Mouse (Mus musculus) megakaryocyte, adult 5-6 weeks (primary cell): ENCODE measurements around the gene Esr2. TPM values are rescaled to one million over a fixed set of nuclear protein-coding genes. Genes with fewer than 3 reads are reported as not detected.

Experiments used
- ATAC-seq: 2 replicates; pipeline ENCODE4 v1.8.0; 2016; ENCODE audit warnings: mild to moderate bottlenecking, inconsistent platforms; ENCODE audit not compliant: poor library complexity, severe bottlenecking
- total RNA-seq, 2 experiments: library from RNA; stranded (forward) in 1 of 2; stranded (reverse) in 1 of 2; fragments of 153-499, 151-499 nt in 1 of 2; fragments of 221-1000, 200-1000 nt in 1 of 2; gene quantifications; 2 replicates each; pipeline versions ENCODE4 v1.2.3 to v1.2.4; 2015 to 2017

Esr2 gene
- total RNA-seq, 2 experiments from 2014 or later, result not detected

DNA sequence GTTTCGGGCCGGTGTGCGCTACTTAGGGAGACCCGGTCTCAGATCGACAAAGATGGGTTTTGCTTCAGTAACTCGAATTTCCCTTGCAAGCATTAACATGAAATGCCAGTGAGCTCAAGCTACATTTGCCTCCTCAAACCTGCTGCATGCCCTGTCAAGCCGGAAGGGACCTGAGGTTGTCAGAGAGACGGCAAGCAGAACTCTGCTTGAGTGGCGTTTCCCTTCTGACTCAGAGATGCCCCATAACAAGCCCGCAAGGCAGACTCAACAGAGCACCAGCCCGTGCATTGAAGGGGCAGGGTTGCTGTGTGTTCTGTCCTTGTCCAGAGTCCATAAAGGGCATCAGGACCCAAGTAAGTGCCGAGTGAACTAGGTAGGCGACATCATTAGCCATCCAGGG is 90.0 kb downstream of the Esr2 start:
- peak; percentile 54; the same call in 1 of the 2 replicates for ATAC-seq

DNA sequence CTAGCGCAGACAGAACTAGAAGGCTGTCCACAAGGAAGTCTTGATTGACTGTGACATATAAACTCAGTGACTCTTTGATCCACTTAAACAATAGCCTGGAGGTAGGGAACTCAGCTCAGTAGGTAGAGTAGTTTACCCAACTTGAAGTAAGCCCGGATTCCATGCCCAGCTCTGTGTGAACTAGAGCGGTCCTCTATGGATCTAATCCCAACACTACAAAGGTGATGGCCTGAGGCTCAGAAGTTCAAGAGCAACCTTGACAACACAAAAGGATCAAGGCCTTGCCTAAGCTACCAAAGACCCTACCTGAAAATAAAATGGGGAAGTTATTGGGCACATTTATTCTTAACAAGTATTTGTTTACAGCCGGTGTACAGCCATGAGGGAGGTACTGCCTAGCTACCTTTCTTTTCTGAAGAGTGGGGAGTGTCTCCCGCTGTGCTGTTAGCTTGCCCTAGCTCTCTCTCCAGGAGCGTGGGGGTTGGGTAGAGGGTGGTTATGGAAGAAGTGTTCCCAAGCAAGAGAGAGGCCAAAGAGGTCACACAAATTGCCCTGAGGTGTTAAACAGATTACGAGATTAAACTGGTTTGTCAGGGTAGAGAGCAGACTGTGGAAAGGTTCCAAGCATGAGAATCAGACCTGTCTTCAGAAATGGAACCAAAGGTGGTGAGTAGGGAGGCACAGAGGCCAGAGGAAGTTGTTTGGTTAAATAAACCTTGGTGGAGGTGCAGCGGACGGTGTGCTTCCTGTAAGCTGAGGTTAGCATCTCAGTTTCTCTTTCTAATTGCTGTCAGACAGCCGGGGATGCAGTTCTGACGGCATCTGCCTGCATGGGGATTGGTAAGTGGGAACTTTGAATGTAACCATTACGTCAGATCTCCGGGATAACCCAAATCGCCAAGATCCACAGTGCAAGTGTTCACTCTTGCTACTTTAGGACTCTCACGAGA is 90.8 kb downstream of the Esr2 start:
- peak; percentile 70 for ATAC-seq

DNA sequence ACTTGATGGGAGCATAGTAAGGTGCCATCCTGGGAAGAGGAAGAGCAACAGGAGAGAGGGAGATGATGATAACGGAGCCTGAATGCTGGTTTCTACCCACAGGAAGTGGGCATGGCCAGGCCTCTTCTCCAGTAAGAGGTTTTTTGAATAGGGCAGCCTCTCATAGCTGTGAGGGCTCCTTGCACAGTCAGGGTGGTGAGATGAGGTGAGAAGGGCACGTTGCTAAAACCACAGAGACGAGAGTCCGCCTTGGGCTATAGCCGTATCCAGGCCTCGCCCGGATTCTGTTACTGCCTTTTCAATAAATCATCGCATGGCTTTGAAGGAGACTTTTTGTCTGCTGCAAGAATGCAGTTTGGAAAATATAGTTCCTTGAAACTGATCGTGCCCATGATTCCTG is 92.0 kb downstream of the Esr2 start:
- peak; percentile 66; the same call in 1 of the 2 replicates for ATAC-seq

DNA sequence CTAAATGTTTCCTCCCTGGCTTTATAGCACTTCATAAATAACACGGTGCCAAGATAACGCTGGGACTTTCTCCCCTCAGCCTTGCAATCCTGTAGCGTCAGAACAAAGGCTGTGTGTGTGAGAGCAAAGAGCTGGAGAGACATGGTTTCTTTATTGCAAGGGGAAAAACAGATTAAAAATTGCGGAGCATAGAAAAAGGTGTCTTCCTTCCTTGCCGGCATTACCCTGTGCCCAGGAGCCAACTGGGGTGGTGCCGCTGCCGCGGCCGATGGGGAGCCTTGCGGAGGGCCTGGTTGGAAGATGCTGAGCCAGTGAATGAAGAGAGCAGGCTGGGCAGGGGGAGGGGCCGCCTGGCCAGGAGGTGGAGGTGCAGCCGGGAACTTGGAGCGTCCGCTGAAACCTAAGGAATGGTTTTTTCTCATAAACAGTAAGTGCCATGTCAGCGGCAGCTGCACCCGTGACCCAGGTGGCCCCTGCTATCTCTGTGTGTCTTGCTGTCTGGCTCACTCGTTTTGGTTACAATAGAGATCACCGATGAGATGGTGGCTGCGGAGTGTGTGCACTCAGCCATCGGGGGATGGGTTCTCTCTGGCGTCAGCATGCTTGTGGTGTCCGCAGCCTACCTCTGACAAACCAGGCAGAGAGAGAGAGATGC is 95.4 kb downstream of the Esr2 start:
- ATAC-seq, result no peak

DNA sequence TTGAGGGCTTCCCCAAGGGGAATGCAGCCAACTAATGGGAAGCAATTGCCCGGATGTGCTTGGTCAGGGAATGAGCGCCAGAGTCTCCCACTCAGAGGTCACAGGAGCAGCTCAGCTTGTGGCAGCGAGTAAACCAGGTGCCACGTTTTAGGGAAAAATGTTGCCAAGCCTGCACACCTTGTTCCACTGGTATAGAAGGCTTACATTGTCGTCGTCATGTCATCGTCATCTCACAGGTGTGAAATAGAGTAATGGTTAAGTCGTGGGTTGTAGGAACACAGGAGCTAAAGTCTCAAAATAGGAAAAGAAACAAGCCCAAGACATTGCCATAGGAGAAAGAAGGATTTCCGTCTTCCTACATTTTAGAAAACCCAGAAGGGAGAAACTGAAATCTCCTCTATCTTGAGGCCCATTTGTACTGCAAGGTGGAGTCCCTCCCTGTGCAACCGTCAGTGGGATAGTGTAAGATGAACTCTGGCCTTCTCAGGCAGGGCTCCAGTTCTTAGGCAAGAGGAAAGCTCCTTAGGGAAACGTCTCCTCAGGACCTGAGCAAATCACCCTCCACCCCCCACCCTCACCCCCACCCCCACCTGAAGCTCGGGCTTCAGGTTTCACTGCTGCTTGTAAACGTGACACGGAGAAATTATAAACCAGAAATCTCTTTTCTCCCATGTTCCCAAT is 96.0 kb downstream of the Esr2 start:
- no peak for ATAC-seq

DNA sequence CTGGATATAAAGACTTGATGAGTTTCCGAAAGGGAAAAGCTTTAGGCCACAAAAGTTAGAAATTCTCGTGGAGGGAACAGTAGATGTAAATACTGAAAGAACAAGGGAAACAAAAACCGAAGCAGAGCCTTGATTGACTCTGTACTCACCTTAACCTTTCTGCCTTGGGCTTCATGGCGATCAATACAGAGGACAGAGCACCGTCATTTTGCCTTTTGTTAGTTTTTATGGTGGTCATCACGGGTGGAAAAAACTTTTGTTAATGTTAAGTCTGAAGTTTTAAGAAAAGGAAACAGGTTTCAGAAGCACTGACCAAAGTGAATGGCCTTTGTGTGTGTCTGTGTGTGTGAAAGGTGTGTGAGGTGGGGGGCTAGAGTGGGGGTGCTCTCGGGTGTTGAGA is 103.1 kb downstream of the Esr2 start:
- no peak for ATAC-seq

DNA sequence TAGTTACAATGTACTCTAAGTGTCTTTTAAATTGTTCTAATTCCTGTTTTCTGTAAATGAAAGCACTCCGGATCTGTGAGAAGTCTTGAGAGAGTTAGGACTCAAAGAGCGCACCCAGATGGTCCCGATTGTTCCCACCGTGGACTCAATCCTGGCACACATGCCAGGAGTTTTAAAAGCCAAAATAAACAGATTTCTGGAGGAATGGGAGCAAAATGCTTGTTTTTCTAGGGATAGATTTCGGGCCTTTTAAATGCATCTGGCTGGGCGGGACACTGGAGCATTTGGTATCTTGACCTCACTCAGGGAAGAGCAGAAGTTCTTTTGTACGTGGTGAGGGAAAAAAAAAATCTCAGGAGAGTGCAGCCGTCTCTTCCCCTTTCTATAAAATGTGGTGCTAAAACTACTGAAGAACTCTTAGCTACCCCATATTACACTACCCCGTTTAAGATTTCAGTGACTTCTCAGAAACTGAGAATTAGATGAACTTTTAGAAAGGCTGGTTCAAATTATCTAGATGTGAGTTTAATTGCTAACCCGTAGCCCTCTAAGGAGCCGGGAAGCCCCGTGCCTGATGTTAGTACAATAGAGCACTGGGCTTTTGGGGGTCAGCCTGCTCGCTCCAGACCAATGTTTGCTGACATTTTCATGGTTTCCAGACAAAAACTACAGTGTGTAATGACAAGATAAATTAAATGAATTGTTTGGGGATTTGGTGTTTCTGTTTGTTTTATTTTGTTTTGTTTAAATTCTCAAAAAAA is 103.8 kb downstream of the Esr2 start:
- ATAC-seq, result no peak

DNA sequence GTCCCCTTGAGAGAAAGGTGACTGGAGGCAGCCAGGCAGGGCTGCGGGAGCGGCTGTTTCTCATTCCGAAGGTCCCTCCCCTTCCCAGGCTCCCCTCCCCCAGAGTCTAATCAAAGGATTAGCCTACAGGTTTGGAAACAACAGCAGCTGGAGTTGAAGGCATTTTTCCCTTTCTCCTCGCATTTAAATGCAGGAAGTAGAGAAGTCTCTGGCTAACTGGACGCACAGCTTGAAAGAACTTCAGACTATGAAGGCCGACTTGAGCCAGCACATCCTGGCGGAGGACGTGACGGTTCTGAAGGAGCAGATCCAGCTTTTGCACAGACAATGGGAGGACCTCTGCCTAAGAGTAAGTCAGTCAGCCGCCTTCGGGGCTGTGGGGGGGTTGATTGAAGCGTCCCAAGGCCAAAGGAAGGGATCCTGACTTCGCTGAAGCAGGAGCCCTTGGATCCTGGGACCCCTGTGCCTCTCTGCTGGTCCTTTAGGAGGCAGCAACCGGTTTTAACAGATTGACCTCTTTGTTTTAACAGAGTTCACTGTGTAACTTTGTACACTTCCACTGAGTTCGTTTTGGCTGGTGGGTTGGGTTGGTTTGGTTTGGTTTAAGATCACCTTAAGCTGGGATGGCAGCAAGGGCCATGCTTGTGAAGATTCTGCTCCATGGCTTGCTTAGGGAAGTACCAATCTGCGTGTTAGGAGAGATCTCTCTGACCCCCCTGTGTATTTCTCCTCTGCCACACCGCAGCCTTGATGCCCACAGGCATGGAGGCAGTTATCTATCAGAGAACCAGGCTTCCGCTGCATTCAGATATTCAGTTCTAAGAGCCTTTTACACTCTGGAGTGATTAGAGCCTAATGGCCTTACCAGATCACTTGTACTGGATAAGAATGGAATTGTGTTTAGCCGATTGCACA is 104.9 kb downstream of the Esr2 start:
- ATAC-seq, result no peak

Other genes with a start within 250 kb of the Esr2 start
- not detected in 2 replicates for gene Tex21, start 69.5 kb upstream of the Esr2 start, total RNA-seq (2015)
- gene Tex21, start 69.5 kb upstream of the Esr2 start, total RNA-seq (2017), result not detected in 2 replicates
- gene Mthfd1, start 78.0 kb upstream of the Esr2 start, total RNA-seq (2015), result 18.4 and 22.9 TPM in 2 replicates
- gene Mthfd1, start 78.0 kb upstream of the Esr2 start, total RNA-seq (2017), result 32.6 and 33.4 TPM in 2 replicates
- not detected in 2 replicates for gene Akap5, start 147.6 kb upstream of the Esr2 start, total RNA-seq (2015)
- 0.08 and 0.15 TPM in 2 replicates for gene Akap5, start 147.6 kb upstream of the Esr2 start, total RNA-seq (2017)
- 11.9 and 13.5 TPM in 2 replicates for gene Zbtb25, start 192.3 kb upstream of the Esr2 start, total RNA-seq (2015)
- gene Zbtb25, start 192.3 kb upstream of the Esr2 start, total RNA-seq (2017), result 7.2 and 9.2 TPM in 2 replicates
- gene Zbtb1, start 193.0 kb upstream of the Esr2 start, total RNA-seq (2015), result 8.9 and 11.7 TPM in 2 replicates
- 9.1 and 10.1 TPM in 2 replicates for gene Zbtb1, start 193.0 kb upstream of the Esr2 start, total RNA-seq (2017)
- 1.3 and 2.2 TPM in 2 replicates for gene Hspa2, start 226.9 kb upstream of the Esr2 start, total RNA-seq (2015)
- gene Hspa2, start 226.9 kb upstream of the Esr2 start, total RNA-seq (2017), result 4.8 and 6.7 TPM in 2 replicates
- 0.58 TPM in 1 of 2 replicates, not detected in the other for gene Ppp1r36, start 240.3 kb upstream of the Esr2 start, total RNA-seq (2015)
- 0.18 TPM in 1 of 2 replicates, not detected in the other for gene Ppp1r36, start 240.3 kb upstream of the Esr2 start, total RNA-seq (2017)